In the genomic region with DNA sequence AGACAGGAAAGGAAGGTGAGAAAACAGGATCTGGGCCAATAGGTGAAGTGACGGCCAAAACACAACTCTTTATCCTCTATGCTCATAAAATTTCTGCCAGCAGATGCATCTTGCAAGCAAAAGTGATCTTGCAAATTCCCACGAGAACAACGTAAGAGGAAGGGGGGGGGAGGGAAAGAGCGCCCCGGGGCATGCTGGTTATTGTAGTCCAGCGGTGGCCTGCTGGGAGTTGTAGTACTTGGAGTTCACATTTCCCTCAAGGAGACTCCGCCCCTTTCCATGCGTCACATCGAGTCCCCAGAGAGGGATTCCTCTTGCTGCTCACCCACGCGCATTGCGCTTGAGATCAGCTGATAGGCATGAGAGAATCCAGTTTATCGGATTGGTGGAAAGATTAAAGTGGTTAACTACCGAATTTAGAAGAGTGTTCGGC, we compare ENCODE assay signal across 1 mouse cellular context.
A peak's percentile ranks its signal among the peaks of the same experiment; 100 is the strongest.
TF ChIP-seq lines count a peak whose summit lies in the region.

No protein-coding gene starts in this region.

TF ChIP-seq in CH12.LX, 34 proteins besides CTCF, POLR2A, EP300 and RAD21:
- TF ChIP-seq MXI1 (IDR thresholded peaks at IDR 0.05; ENCODE audit: low read depth, low read length) (no peak), MAZ (IDR thresholded peaks at IDR 0.05; ENCODE audit: low read depth, low read length) (peak; percentile 99), TCF12 (IDR thresholded peaks at IDR 0.05; ENCODE audit: low read depth, low read length) (peak; percentile 74), NRF1 (IDR thresholded peaks at IDR 0.05; ENCODE audit: low read depth, low read length) (peak; percentile 75), MEF2A (IDR thresholded peaks at IDR 0.05; ENCODE audit: borderline replicate concordance, low read depth, low read length) (no peak), IRF4 (IDR thresholded peaks at IDR 0.05; ENCODE audit: low read depth, low read length) (peak; percentile 46), ZC3H11A (IDR thresholded peaks at IDR 0.05; ENCODE audit: low read depth, low read length) (no peak), ZMIZ1 (IDR thresholded peaks at IDR 0.05; ENCODE audit: low read depth, low read length) (no peak), POLR2AphosphoS2 (IDR thresholded peaks at IDR 0.05; ENCODE audit: low read depth, low read length) (no peak; the same call in 1 of the 2 replicates), MYC (IDR thresholded peaks at IDR 0.05; ENCODE audit: low read depth, low read length) (peak; percentile 75; the same call in 1 of the 2 replicates), ZKSCAN1 (IDR thresholded peaks at IDR 0.05; ENCODE audit: borderline replicate concordance, low read depth, low read length) (no peak), BHLHE40 (IDR thresholded peaks at IDR 0.05; ENCODE audit: low read depth, low read length) (peak; percentile 52), USF2 (conservative IDR thresholded peaks at IDR 0.05; ENCODE audit: low read depth, low read length) (no peak; the same call in 1 of the 2 replicates), SIN3A (IDR thresholded peaks at IDR 0.05; ENCODE audit: low read length) (peak; percentile 84), UBTF (IDR thresholded peaks at IDR 0.05; ENCODE audit: low read depth, low read length) (no peak), RCOR1 (conservative IDR thresholded peaks at IDR 0.05; ENCODE audit: low read depth, low read length) (no peak), ETS1 (conservative IDR thresholded peaks at IDR 0.05; ENCODE audit: low read depth, low read length) (peak; percentile 94), GABPA (IDR thresholded peaks at IDR 0.05; ENCODE audit: insufficient replicate concordance, low read depth, low read length) (peak; percentile 79; the same call in 1 of the 2 replicates), KAT2A (IDR thresholded peaks at IDR 0.05; ENCODE audit: insufficient replicate concordance, low read length) (peak; percentile 99), HCFC1 (IDR thresholded peaks at IDR 0.05; ENCODE audit: low read depth, low read length) (peak; percentile 99), TBP (conservative IDR thresholded peaks at IDR 0.05; ENCODE audit: low read depth, low read length) (peak; percentile 62; the same call in 1 of the 2 replicates), JUN (IDR thresholded peaks at IDR 0.05; ENCODE audit: insufficient read depth, low read depth, low read length) (no peak), CHD1 (IDR thresholded peaks at IDR 0.05; ENCODE audit: low read depth, low read length) (no peak), ZNF384 (IDR thresholded peaks at IDR 0.05; ENCODE audit: low read depth, low read length) (no peak), ELF1 (IDR thresholded peaks at IDR 0.05; ENCODE audit: low read depth, low read length) (peak; percentile 88), CHD2 (IDR thresholded peaks at IDR 0.05; ENCODE audit: low read length) (peak; percentile 99), PAX5 (IDR thresholded peaks at IDR 0.05; ENCODE audit: low read length) (no peak), E2F4 (IDR thresholded peaks at IDR 0.05; ENCODE audit: insufficient replicate concordance, low read depth, low read length) (no peak), NELFE (IDR thresholded peaks at IDR 0.05; ENCODE audit: low read depth, low read length) (peak; percentile 53; the same call in 1 of the 2 replicates)
